Mouse (Mus musculus) E14TG2a.4 (cell line): ENCODE measurements around the gene Gm29666.

ENCODE experiments used
- H3K27me3 ChIP-seq: 2 replicates; pipeline ENCODE4 v1.6.1; 2014; ENCODE audit warnings: low read length, control low read depth; ENCODE audit not compliant: insufficient read depth
- H3K36me3 ChIP-seq: 2 replicates; pipeline ENCODE4 v1.6.1; 2014; ENCODE audit warnings: low read length, control low read depth; ENCODE audit not compliant: insufficient read depth
- H3K4me1 ChIP-seq: replicated peaks from 2 replicates; pipeline ENCODE4 v1.6.1; 2014; ENCODE audit warnings: low read depth, low read length, control low read depth
- H3K4me3 ChIP-seq: replicated peaks from 2 replicates; pipeline ENCODE4 v1.5.1; 2014; ENCODE audit warnings: mild to moderate bottlenecking, low read length
- H3K9me3 ChIP-seq: 2 replicates; pipeline ENCODE4 v1.6.1; 2014; ENCODE audit warnings: low read length, control low read depth
- CTCF ChIP-seq: conservative IDR thresholded peaks from 2 replicates; pipeline ENCODE4 v1.5.1; 2014; ENCODE audit warnings: low read length
- NANOG ChIP-seq: IDR thresholded peaks from 2 replicates; pipeline ENCODE4 v1.6.1; 2014; ENCODE audit warnings: borderline replicate concordance, low read length, mixed read lengths
- POU5F1 ChIP-seq: IDR thresholded peaks from 2 replicates; pipeline ENCODE4 v1.6.1; 2014; ENCODE audit warnings: low read length, borderline replicate concordance

The Gm29666 gene

GRCm38 (mm10) chr15:84919938-84920337 is at the start of gene Gm29666:
Gm29666 (minus strand) TSS chr15:84920038.
- TF ChIP-seq CTCF (no peak), POU5F1 (no peak), NANOG (no peak)
- Histone ChIP-seq H3K9me3 (no peaks in the 10 kb centered on the region), H3K4me1 (peaks cover 36% of the 10 kb centered on the region), H3K4me3 (no peak within 1 kb of the TSS), H3K27me3 (no peaks in the 10 kb centered on the region), H3K36me3 (peaks cover 51% of the 10 kb centered on the region)

GRCm38 (mm10) chr15:84968534-84968933 is 48.7 kb upstream of the Gm29666 start:
- no peaks in the 10 kb centered on the region for H3K9me3 ChIP-seq
- no peaks in the 10 kb centered on the region for H3K27me3 ChIP-seq
- no peaks in the 10 kb centered on the region for H3K4me1 ChIP-seq
- H3K36me3 ChIP-seq = no peaks in the 10 kb centered on the region
- H3K4me3 ChIP-seq = no peak overlapping the region
- TF ChIP-seq NANOG = no peak
- TF ChIP-seq POU5F1 = no peak

- no peak overlapping the region for H3K4me3 ChIP-seq
- TF ChIP-seq NANOG = no peak
- no peak for TF ChIP-seq CTCF
- no peak for TF ChIP-seq POU5F1
- no peaks in the 10 kb centered on the region for H3K9me3 ChIP-seq
- no peaks in the 10 kb centered on the region for H3K27me3 ChIP-seq
- H3K36me3 ChIP-seq = no peaks in the 10 kb centered on the region
- peaks cover under 1% of the 10 kb centered on the region for H3K4me1 ChIP-seq
Measured at GRCm38 (mm10) chr15:84965575-84966360, 45.9 kb upstream of the Gm29666 start.

- Histone ChIP-seq H3K36me3 (no peaks in the 10 kb centered on the region), H3K9me3 (no peaks in the 10 kb centered on the region), H3K4me1 (peaks cover 5% of the 10 kb centered on the region), H3K27me3 (no peaks in the 10 kb centered on the region), H3K4me3 (no peak overlapping the region)
- TF ChIP-seq NANOG = no peak
- no peak for TF ChIP-seq POU5F1
- TF ChIP-seq CTCF = no peak
Measured at GRCm38 (mm10) chr15:84964771-84965170, 44.9 kb upstream of the Gm29666 start.

- Histone ChIP-seq H3K27me3 (no peaks in the 10 kb centered on the region), H3K4me3 (no peak overlapping the region), H3K9me3 (no peaks in the 10 kb centered on the region), H3K36me3 (peaks cover 15% of the 10 kb centered on the region), H3K4me1 (peaks cover 5% of the 10 kb centered on the region)
- no peak for TF ChIP-seq NANOG
- no peak for TF ChIP-seq POU5F1
- TF ChIP-seq CTCF = no peak
Measured at GRCm38 (mm10) chr15:84962518-84962917, 42.7 kb upstream of the Gm29666 start.

- Histone ChIP-seq H3K36me3 (peaks cover 24% of the 10 kb centered on the region), H3K4me3 (no peak overlapping the region), H3K9me3 (no peaks in the 10 kb centered on the region), H3K27me3 (no peaks in the 10 kb centered on the region), H3K4me1 (peaks cover 5% of the 10 kb centered on the region)
- TF ChIP-seq POU5F1 (no peak), NANOG (no peak), CTCF (no peak)
Measured at GRCm38 (mm10) chr15:84960692-84961091, 40.9 kb upstream of the Gm29666 start.

- TF ChIP-seq POU5F1 (no peak), CTCF (no peak), NANOG (no peak)
- H3K27me3 ChIP-seq = no peaks in the 10 kb centered on the region
- H3K36me3 ChIP-seq = peaks cover 32% of the 10 kb centered on the region
- H3K9me3 ChIP-seq = no peaks in the 10 kb centered on the region
- H3K4me3 ChIP-seq = no peak overlapping the region
- H3K4me1 ChIP-seq = peaks cover 5% of the 10 kb centered on the region
Measured at GRCm38 (mm10) chr15:84959891-84960290, 40.1 kb upstream of the Gm29666 start.

- Histone ChIP-seq H3K36me3 (peaks cover 44% of the 10 kb centered on the region), H3K4me3 (no peak overlapping the region), H3K27me3 (no peaks in the 10 kb centered on the region), H3K4me1 (peaks cover 5% of the 10 kb centered on the region), H3K9me3 (no peaks in the 10 kb centered on the region)
- TF ChIP-seq CTCF (no peak), NANOG (no peak), POU5F1 (no peak)
Measured at GRCm38 (mm10) chr15:84958331-84958730, 38.5 kb upstream of the Gm29666 start.

- H3K4me3 ChIP-seq = no peak overlapping the region
- H3K27me3 ChIP-seq = no peaks in the 10 kb centered on the region
- TF ChIP-seq NANOG (no peak), POU5F1 (no peak), CTCF (no peak)
Measured at GRCm38 (mm10) chr15:84957851-84958250, 38.0 kb upstream of the Gm29666 start.

More at GRCm38 (mm10) chr15:84957851-84958250, 38.0 kb upstream of the Gm29666 start:
- Histone ChIP-seq H3K9me3 (no peaks in the 10 kb centered on the region), H3K4me1 (peaks cover 5% of the 10 kb centered on the region), H3K36me3 (peaks cover 49% of the 10 kb centered on the region)
